Mouse (Mus musculus) urinary bladder, postnatal 25 days (tissue): ENCODE measurements around the gene Gabrb2.
A peak's percentile ranks its signal among the peaks of the same experiment; 100 is the strongest.

ENCODE experiments used
- DNase-seq: peaks from one replicate; pipeline ENCODE4 v3.0.0; 2022; ENCODE audit warnings: low spot score

The Gabrb2 gene

DNA sequence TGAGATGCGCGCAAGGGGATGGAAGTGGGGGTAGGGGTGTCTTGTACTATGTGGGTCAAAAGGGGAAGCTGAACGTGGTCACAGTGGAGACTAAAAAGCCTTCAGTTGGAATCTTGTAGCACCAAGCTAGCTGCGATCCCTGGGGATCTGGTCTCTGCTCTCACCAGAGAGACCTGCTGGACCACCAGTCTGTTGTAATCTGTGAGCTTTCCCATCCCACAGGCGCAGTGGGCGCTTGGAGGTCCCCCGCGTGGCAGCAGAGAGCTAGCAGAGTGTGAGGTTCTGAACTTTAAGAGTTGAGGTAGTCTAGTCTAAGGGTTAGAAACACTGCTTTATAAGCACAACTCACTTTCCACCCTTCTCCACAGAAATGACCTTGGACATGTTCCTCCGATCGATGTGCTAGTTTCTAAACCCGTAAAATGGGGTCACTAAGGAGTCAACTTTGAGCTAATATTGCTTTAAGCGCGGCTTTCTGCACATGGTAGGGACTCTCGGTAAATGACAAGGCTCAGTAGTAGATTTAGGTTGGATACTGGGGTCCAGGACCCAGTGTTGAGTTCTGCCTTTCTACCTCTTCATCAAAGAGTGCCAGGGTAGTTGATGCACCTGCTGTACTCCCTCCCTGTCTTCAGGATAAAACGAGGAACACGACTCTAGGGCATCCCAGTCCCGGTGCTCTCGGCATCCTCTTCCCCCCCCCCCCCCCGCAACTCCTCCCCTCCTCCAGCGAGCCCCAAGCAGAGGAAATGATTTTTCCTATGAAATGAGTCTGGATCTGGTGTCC lies at the start of gene Gabrb2:
Gabrb2 (plus strand) TSS at position 762 of the 787 bp plus-strand sequence.
- no peak for DNase-seq

DNA sequence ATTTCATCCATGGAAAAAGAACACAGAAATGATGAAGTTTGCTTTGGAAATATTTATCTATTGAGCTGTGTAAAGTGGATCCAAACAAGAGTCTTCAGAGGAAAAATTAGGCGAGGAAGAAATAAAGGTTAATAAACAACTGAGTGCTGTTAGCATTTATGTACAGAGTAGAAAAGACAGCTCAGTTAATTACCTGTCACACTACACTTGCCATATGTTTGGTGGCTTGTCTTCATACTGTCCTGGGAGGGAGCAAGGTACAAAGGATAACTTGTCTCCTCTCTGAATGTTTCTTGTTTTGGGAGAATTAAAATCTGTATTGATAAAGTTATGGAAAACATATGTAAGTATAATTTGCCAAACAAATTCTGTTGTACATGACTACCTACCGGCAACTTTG lies 40.6 kb upstream of the Gabrb2 start:
- no peak for DNase-seq

DNA sequence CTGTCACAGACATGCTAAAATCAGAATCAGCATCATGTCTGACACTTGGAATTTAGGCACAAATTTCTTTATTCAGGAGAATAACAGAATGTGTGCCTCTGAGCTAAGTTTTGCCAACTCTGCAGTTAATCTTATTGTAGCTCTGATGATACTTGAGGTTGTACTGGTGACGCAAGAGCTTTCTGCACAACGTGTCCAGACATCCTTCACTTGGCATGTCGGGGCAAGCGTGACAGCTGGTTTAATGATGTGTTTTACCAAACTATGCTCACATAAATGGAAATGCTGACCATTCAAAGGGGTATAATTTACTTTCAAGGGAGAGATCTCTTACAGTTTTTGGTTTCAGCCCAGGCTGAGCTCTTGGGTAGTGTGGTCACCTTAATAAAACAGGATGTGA lies 33.1 kb upstream of the Gabrb2 start:
- no peak for DNase-seq

DNA sequence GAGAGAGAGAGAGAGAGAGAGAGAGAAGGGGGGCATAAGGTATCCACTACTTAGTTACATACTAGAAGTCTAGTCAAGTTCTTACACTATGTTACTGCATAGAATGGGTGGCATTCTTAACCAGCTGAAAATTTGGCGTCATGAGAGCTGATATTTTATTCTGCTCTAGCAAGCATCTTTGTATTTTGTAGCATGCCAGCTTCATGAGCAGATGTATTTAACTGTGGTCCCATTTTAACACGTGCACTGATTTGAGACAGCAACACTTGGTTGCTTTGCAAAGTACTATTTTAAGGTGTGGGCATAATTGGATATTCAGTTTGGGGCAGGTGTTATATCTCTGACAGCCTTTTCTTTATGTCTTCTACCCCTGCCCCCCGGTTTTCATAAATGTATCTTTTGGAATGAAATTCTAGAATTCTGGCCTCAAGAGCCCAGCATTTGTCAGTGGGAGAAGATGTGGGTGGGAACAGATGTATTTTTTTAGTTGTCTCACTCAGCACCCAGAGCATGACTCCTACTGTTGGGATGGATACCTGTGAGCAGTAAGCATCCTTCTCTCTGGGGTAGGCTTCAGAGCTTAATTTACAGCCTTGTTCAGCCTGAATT lies 28.8 kb upstream of the Gabrb2 start:
- no peak for DNase-seq

GRCm38 (mm10) chr11:42393451-42393850 lies 26.1 kb upstream of the Gabrb2 start:
- DNase-seq = no peak

- DNase-seq = no peak
Measured at GRCm38 (mm10) chr11:42419791-42420633, 455 bp downstream of the Gabrb2 start.

- peak; percentile 31 for DNase-seq
Measured at GRCm38 (mm10) chr11:42420634-42421470, 1.3 kb downstream of the Gabrb2 start.

DNA sequence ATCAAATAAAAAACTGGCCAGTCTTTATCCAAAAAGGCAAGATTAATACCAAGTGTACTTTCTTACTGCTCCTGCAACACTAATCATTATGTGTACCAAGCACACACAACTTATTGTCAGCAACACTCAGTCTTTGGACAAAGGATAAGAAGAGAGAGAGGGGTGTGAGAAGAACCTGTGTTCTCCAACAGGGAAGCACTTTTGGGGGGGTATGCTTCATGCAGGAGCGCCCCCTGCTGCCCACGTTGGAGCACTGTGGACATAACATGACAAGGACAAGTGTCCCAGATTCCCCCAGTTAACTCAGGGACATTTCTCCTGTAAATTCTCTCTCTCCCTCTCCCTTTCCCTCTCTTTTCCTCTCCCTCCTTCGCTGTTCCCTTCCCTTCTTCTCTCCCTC lies 3.7 kb downstream of the Gabrb2 start:
- peak; percentile 27 for DNase-seq

DNA sequence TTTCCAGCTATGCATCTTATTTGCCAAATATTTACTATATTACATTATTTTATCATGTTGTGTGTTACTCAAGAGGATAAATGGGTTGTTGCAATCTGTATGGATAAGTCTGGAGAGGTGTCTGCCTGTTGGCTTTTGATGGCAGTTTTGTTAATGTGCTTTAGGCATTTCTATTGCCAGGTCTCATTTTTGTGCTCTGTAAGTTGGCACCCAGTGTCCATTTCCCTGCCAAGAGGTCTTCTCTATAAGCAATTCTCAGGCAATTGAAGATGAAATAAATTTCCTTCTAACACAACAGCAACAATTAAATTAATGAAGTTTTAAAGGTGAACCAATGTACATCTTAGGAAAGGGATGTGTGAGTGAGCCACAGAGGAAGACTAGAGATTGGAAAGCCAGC lies 11.9 kb downstream of the Gabrb2 start:
- DNase-seq = no peak

GRCm38 (mm10) chr11:42438978-42439377 lies 19.4 kb downstream of the Gabrb2 start:
- no peak for DNase-seq

DNA sequence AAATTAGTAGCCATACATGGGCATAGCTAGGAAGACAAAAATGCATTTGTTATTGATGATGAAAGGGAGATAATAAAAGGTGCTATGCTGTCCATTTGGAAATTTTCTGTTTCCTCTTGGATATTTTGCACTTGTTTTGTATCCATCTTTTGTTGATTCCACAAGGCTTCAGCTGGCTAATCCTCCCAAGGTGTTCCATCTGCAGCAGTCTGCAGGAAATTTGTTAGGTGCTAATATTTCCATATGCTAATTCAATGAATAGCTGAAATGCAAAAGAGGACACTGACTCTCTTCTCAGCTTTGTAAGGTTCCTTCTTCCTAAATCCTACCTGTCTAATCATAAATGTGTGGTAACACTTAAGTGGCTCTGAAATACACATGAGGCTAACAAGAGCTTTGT lies 24.1 kb downstream of the Gabrb2 start:
- DNase-seq = no peak

- DNase-seq = no peak
Measured at GRCm38 (mm10) chr11:42448929-42449328, 29.4 kb downstream of the Gabrb2 start.

GRCm38 (mm10) chr11:42464136-42464535 lies 44.6 kb downstream of the Gabrb2 start:
- no peak for DNase-seq

DNA sequence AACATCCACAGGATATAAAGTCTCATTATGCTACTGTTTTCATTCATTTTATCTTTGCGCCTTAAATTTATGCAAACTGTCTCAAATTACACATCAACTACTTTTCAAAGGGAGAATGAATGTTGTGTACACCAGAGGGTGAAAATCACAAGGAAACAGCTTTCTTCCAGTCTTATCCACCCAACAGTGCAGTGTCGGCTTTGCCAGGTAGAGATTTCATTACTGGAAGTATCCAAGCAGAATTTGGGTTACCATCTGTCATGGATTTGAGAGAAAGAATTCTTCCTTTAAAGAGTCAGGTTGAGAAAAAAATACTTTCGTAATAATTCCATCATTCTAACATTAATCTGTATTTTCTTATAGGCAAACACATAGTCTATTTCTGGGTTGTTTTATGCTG lies 48.8 kb downstream of the Gabrb2 start:
- no peak for DNase-seq

- no peak for DNase-seq
Measured at GRCm38 (mm10) chr11:42474523-42474922, 55.0 kb downstream of the Gabrb2 start.

DNA sequence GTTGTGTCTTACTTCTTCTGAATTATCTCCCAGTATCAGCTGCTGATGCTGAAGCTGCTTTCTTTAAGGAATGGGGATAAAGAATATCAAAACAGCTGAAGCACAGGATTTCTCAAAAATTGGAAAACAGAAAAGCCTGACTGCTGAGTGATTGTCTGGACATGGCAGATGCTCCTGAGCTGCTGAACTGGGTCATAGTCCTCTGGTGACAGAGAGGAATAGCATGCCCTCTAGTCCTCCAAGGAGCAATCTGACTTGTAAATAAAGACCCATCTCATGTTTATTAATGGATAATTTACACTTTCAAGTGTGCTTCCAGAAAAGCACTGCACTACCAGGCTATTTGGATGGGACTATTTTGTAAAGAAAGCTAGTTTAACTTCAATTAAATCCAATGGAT lies 68.1 kb downstream of the Gabrb2 start:
- no peak for DNase-seq

GRCm38 (mm10) chr11:42501166-42501565 lies 81.6 kb downstream of the Gabrb2 start:
- no peak for DNase-seq

GRCm38 (mm10) chr11:42505436-42505835 lies 85.9 kb downstream of the Gabrb2 start:
- no peak for DNase-seq

- no peak for DNase-seq
Measured at GRCm38 (mm10) chr11:42505911-42506310, 86.4 kb downstream of the Gabrb2 start.

- DNase-seq = no peak
Measured at GRCm38 (mm10) chr11:42521960-42522359, 102.4 kb downstream of the Gabrb2 start.

DNA sequence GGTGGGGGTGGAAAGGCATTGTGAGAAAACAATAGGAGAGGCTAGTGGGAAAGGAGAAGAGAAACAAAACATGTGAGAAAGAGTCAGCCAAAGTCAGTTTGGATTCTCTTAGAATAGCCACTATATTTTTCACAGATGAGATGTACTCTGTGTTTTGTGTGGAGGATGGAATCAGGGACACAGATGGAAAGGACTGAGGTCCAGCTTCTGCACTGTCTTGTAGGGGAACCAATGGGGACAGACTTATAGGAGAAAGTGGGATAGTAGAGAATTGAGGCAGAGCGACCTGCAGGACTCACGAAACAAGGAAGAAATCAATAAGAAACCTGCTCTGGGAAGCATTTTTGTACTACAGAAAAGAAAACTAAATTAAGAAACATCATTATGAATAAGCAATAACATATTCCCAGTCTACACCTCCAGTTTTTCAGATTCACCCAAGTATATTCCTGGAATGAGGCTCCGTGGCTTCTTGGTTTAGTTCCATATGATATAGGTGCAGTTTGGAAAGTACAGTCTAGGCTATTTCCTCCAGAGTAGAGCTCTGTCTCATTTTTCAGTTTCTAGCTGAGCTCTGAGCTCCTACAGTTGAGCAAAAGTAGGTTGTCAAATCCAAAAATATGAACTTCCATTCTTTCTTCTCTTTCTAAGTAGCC lies 108.8 kb downstream of the Gabrb2 start:
- no peak for DNase-seq
